Mouse (Mus musculus): ENCODE measurements around the gene Mrpl40. TPM values are rescaled to one million over a fixed set of nuclear protein-coding genes. Genes with fewer than 3 reads are reported as not detected.
A peak's percentile ranks its signal among the peaks of the same experiment; 100 is the strongest.
"Not testable (repeated sequence)": the region's sequence is repeated elsewhere in the genome, so short reads cannot be mapped to it uniquely, and the experiment has no call there.

Mrpl40 gene
- polyA plus RNA-seq, 1 experiment from 2014 or later: 74.9 TPM

DNA sequence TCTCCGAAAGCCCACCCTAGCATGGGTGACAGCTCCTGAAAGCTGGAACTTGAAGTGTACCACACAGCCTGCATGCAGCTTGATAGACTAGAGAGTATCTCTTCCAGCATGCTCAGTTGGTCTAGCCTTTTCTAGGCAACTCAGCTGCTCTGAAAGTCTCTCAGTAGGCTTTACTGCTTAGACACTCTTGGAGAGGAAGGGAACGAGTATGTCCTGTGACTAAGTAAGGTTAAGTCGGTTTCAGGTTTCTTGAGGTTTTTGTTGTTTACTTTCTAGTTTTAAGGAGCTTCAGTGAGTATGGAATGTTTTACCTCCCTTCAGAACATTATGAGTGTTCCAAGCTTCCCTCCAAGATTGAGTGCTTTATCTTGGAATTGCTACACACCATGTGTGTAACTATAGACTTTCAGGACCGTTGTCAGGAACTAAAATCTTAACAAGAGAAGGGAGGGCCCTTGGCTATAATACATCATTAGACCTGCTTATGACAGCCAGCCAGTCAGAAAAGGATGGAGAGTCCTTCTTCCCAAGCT lies 17.2 kb upstream of the Mrpl40 start:
- Histone ChIP-seq H3K9me3 (ENCODE audit: control insufficient read depth, low read length) (no peaks in the 10 kb centered on the region), H3K27ac (replicated peaks) (no peak overlapping the region), H3K9ac (ENCODE audit: low read length) (no peak overlapping the region), H3K36me3 (ENCODE audit: control insufficient read depth, insufficient read depth, low read length) (0 out of 2 replicates have a peak, but pooled peaks cover 5% of the 10 kb centered on the region), H3K4me2 (replicated peaks; ENCODE audit: low read depth) (no peak overlapping the region), H3K4me1 (replicated peaks; ENCODE audit: control insufficient read depth, insufficient read depth) (no peaks in the 10 kb centered on the region), H3K4me3 (ENCODE audit: low read depth, low read length) (no peak overlapping the region), H3K27me3 (ENCODE audit: control insufficient read depth, insufficient read depth, low read length) (no peaks in the 10 kb centered on the region)
- DNase-seq (ENCODE audit: low spot score): no peak
- ATAC-seq (ENCODE audit: low FRiP score, low TSS enrichment): no peak
- 60% methylated on average over 4 of the region's 4 CpGs for WGBS
- TF ChIP-seq EP300 (optimal IDR thresholded peaks at IDR 0.05) (no peak), CTCF (IDR thresholded peaks at IDR 0.05; ENCODE audit: low read depth) (no peak)

DNA sequence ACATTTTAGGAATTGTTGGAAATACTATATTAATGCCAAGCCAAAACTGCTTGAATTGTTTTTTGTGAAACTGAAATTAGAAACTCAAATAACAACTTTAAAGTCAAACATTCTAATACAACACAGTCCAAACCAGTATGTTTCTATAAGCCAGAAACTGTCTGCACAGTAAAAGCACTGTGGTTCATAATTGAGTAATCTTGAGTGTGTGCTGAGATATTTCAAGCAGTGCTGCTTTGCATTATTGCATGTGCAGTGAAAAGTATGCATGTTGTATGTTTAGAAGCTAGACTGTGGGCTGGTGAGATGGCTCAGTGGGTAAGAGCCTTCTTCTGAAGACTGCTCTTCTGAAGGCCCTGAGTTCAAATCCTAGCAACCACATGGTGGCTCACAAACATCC lies 7.4 kb upstream of the Mrpl40 start:
- H3K9ac ChIP-seq (ENCODE audit: low read length): no peak overlapping the region
- H3K27ac ChIP-seq (replicated peaks): no peak overlapping the region
- ATAC-seq (ENCODE audit: low FRiP score, low TSS enrichment) (no peak), DNase-seq (ENCODE audit: low spot score) (no peak)
- H3K4me2 ChIP-seq (replicated peaks; ENCODE audit: low read depth): no peak overlapping the region
- no peaks in the 10 kb centered on the region for H3K27me3 ChIP-seq (ENCODE audit: control insufficient read depth, insufficient read depth, low read length)
- TF ChIP-seq EP300 (optimal IDR thresholded peaks at IDR 0.05) (no peak), CTCF (IDR thresholded peaks at IDR 0.05; ENCODE audit: low read depth) (no peak)
- H3K4me3 ChIP-seq (ENCODE audit: low read depth, low read length): no peak overlapping the region
- no peaks in the 10 kb centered on the region for H3K36me3 ChIP-seq (ENCODE audit: control insufficient read depth, insufficient read depth, low read length)
- no peaks in the 10 kb centered on the region for H3K4me1 ChIP-seq (replicated peaks; ENCODE audit: control insufficient read depth, insufficient read depth)
- no peaks in the 10 kb centered on the region for H3K9me3 ChIP-seq (ENCODE audit: control insufficient read depth, low read length)

DNA sequence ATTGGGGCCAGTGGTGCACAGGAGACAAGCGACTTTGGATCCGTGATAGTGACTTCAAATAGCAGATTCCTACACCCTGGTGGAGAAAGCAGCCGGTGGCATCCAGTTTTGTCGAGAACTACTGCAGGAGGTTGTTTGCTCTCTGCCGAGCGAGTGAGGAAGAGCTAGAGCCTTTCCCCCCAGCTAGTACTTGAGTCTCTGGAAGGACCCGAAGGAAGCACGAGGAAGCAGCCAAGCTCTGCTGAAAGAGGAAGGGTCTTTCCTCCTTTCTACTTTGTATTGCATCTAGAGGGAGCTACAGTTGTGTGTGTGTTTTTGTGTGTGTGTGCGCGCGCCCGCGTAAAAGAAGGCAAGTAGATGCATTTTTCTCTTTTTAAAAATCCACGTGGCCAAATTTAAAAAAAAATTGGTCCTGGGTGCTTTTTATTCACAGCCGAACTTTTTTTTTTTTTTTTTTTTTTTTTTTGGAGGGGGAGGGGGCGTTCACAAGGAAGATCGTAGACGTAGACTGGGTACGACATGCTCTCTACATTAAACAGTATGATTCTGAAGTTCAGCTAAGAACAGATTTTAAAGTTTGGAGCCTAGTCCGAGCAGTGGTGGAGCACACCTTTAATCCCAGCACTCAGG lies 1.5 kb upstream of the Mrpl40 start:
- Histone ChIP-seq H3K4me3 (ENCODE audit: low read depth, low read length) (peak overlapping the region; percentile 79), H3K9me3 (ENCODE audit: control insufficient read depth, low read length) (no peaks in the 10 kb centered on the region), H3K27ac (replicated peaks) (peak overlapping the region; percentile 96), H3K4me2 (replicated peaks; ENCODE audit: low read depth) (peak overlapping the region; percentile 90), H3K9ac (ENCODE audit: low read length) (peak overlapping the region; percentile 90), H3K4me1 (replicated peaks; ENCODE audit: control insufficient read depth, insufficient read depth) (no peaks in the 10 kb centered on the region), H3K27me3 (ENCODE audit: control insufficient read depth, insufficient read depth, low read length) (no peaks in the 10 kb centered on the region), H3K36me3 (ENCODE audit: control insufficient read depth, insufficient read depth, low read length) (0 out of 2 replicates have a peak, but pooled peaks cover 2% of the 10 kb centered on the region)
- TF ChIP-seq EP300 (optimal IDR thresholded peaks at IDR 0.05) (no peak), CTCF (IDR thresholded peaks at IDR 0.05; ENCODE audit: low read depth) (no peak; the same call in 1 of the 2 replicates)
- no peak for ATAC-seq (ENCODE audit: low FRiP score, low TSS enrichment)
- no peak for DNase-seq (ENCODE audit: low spot score)
- 21% methylated on average over 20 of the region's 20 CpGs for WGBS

DNA sequence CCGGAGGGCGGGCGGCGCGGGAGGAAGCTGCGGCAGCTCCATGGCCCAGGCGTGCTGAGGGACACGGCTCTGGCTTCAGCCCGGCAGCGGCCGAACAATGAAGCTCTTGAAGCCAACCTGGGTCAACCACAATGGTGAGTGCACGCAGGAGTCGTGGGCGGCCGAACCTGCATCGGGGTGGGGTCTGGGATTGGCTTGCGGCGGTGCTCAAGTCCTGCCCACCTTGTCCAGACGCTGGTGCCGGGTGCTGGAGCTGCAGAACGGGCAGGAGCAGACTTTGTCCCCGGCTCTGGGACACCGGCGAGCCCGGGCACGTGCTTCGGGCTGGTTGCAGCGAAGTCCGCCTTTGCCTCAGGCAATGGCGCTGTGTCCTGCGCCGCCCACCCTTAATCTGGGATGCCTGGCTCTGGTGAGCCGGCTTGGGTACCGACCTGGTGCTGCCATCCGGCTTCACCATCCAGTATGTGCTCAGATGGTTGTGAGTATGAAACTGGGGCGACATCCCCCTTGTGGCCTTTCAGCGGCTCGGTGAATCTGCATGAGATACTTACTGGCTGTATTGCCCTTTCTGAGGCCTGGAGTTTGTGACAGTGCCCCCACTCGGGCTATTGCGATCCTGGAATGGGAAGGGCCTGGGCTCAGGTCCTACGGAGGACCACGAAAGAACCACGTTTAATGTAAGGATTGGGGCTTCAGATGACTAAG lies 876 bp upstream of the Mrpl40 start:
- Histone ChIP-seq H3K9me3 (ENCODE audit: control insufficient read depth, low read length) (no peaks in the 10 kb centered on the region), H3K27ac (replicated peaks) (peak overlapping the region; percentile 96), H3K36me3 (ENCODE audit: control insufficient read depth, insufficient read depth, low read length) (0 out of 2 replicates have a peak, but pooled peaks cover 2% of the 10 kb centered on the region), H3K4me1 (replicated peaks; ENCODE audit: control insufficient read depth, insufficient read depth) (no peaks in the 10 kb centered on the region), H3K9ac (ENCODE audit: low read length) (peak overlapping the region; percentile 90), H3K4me3 (ENCODE audit: low read depth, low read length) (peak overlapping the region; percentile 79), H3K4me2 (replicated peaks; ENCODE audit: low read depth) (peak overlapping the region; percentile 90), H3K27me3 (ENCODE audit: control insufficient read depth, insufficient read depth, low read length) (no peaks in the 10 kb centered on the region)
- DNase-seq (ENCODE audit: low spot score): peak; percentile 67
- under 1% methylated on average over 41 of the region's 43 CpGs for WGBS
- no peak for TF ChIP-seq EP300 (optimal IDR thresholded peaks at IDR 0.05)
- peak; percentile 67 for TF ChIP-seq CTCF (IDR thresholded peaks at IDR 0.05; ENCODE audit: low read depth)
- peak; percentile 28; the same call in 1 of the 2 replicates for ATAC-seq (ENCODE audit: low FRiP score, low TSS enrichment)

DNA sequence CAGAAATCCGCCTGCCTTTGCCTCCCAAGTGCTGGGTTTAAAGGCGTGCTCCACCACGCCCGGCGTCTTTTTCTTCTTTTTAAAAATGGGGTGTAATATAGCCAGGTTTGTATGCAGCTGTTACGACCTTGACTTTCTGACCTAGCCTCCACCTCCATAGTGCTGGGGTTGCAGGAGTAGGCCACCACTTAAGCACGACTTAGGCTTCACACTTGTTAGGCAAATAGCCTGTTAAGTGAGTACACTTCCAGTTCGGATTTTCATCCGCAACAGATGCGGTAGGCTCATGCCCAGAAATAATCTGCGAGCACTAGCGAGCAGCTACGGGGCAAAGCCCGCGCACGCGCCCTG lies 596 bp downstream of the Mrpl40 start:
- H3K9me3 ChIP-seq (ENCODE audit: control insufficient read depth, low read length): no peaks in the 10 kb centered on the region
- H3K36me3 ChIP-seq (ENCODE audit: control insufficient read depth, insufficient read depth, low read length): peaks cover 7% of the 10 kb centered on the region
- H3K4me3 ChIP-seq (ENCODE audit: low read depth, low read length): peak overlapping the region; percentile 79
- H3K27me3 ChIP-seq (ENCODE audit: control insufficient read depth, insufficient read depth, low read length): no peaks in the 10 kb centered on the region
- peak overlapping the region; percentile 96 for H3K27ac ChIP-seq (replicated peaks)
- H3K4me2 ChIP-seq (replicated peaks; ENCODE audit: low read depth): peak overlapping the region; percentile 90
- H3K4me1 ChIP-seq (replicated peaks; ENCODE audit: control insufficient read depth, insufficient read depth): no peaks in the 10 kb centered on the region
- peak overlapping the region; percentile 90 for H3K9ac ChIP-seq (ENCODE audit: low read length)
- TF ChIP-seq CTCF (IDR thresholded peaks at IDR 0.05; ENCODE audit: low read depth) (no peak), EP300 (optimal IDR thresholded peaks at IDR 0.05) (no peak)
- DNase-seq (ENCODE audit: low spot score): no peak
- under 1% methylated on average over 17 of the region's 17 CpGs for WGBS
- no peak; the same call in 1 of the 2 replicates for ATAC-seq (ENCODE audit: low FRiP score, low TSS enrichment)

DNA sequence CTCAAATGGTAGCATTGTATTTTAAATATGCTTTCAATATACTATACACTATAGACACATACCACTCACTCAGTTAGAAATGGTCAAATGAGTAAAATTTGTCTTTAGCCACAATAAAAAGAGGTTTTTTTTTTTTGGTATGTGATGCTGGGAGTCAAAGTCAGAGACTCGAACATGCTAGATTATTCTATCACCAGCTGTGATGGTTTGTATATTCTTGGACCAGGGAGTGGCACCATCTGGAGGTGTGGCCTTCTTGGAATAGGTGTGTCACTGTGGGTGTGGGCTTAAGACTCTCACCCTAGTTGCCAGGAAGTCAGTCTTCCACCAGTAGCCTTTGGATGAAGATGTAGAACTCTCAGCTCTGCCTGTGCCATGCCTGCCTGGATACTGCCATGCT lies 6.2 kb downstream of the Mrpl40 start:
- H3K4me3 ChIP-seq (ENCODE audit: low read depth, low read length); DNase-seq (ENCODE audit: low spot score); H3K9me3 ChIP-seq (ENCODE audit: control insufficient read depth, low read length); ATAC-seq (ENCODE audit: low FRiP score, low TSS enrichment); H3K9ac ChIP-seq (ENCODE audit: low read length); H3K27ac ChIP-seq (replicated peaks); H3K27me3 ChIP-seq (ENCODE audit: control insufficient read depth, insufficient read depth, low read length); H3K36me3 ChIP-seq (ENCODE audit: control insufficient read depth, insufficient read depth, low read length); H3K4me2 ChIP-seq (replicated peaks; ENCODE audit: low read depth); H3K4me1 ChIP-seq (replicated peaks; ENCODE audit: control insufficient read depth, insufficient read depth): not testable (repeated sequence)
- 56% methylated on average over 1 of the region's 1 CpGs for WGBS
